Mouse (Mus musculus): Measurements from ENCODE around the gene Lysmd1.

GRCm38 (mm10) chr3:95172526-95173255 lies 38.8 kb downstream of the Lysmd1 start:
- TF ChIP-seq POLR2A (IDR thresholded peaks at IDR 0.05; ENCODE audit: borderline replicate concordance, extremely low read depth, insufficient read depth, insufficient read length, poor library complexity, severe bottlenecking) (no peak), CTCF (IDR thresholded peaks at IDR 0.05; ENCODE audit: borderline replicate concordance, extremely low read depth, insufficient read depth, insufficient read length) (no peak)

All from brain, embryonic 14.5 days (tissue).